Mouse (Mus musculus): ENCODE data around the gene Spaar. TPM values are rescaled to one million over a fixed set of nuclear protein-coding genes. Genes with fewer than 3 reads are reported as not detected.
A peak's percentile ranks its signal among the peaks of the same experiment; 100 is the strongest.

Gene Spaar
- polyA plus RNA-seq (2015; fragmentation: Nextera tagmentation; extraction: Ambion mirVana): 0.02 and 0.04 TPM in 2 replicates

GRCm38 (mm10) chr4:43729794-43730550 lies at the start of gene Spaar:
Gene Spaar (plus strand): TSS chr4:43730034.
- Histone ChIP-seq H3K9ac (ENCODE audit: low read depth, low read length) (no peak within 1 kb of the TSS), H3K4me1 (ENCODE audit: control insufficient read depth, low read depth, low read length) (peaks cover 6% of the 10 kb centered on the region), H3K4me3 (ENCODE audit: low read depth, low read length) (no peak within 1 kb of the TSS), H3K27ac (ENCODE audit: low read length) (peak within 1 kb of the TSS; percentile 15; the same call in 1 of the 2 replicates), H3K36me3 (ENCODE audit: control insufficient read depth, insufficient read depth) (no peaks in the 10 kb centered on the region), H3K27me3 (ENCODE audit: control insufficient read depth, insufficient read depth, low read depth, low read length) (no peaks in the 10 kb centered on the region), H3K4me2 (ENCODE audit: low read depth, low read length) (no peak within 1 kb of the TSS), H3K9me3 (replicated peaks; ENCODE audit: control insufficient read depth, low read length) (no peaks in the 10 kb centered on the region)
- ATAC-seq (ENCODE audit: low read depth): no peak
- WGBS (ENCODE audit: insufficient replicate concordance): 23% methylated on average over 14 of the region's 14 CpGs

GRCm38 (mm10) chr4:43690021-43690420 lies 39.8 kb upstream of the Spaar start:
- 89% methylated on average over 17 of the region's 17 CpGs for WGBS (ENCODE audit: insufficient replicate concordance)
- ATAC-seq (ENCODE audit: low read depth): no peak
- H3K27me3 ChIP-seq (ENCODE audit: control insufficient read depth, insufficient read depth, low read depth, low read length): no peaks in the 10 kb centered on the region
- H3K4me2 ChIP-seq (ENCODE audit: low read depth, low read length): no peak overlapping the region
- peaks cover 9% of the 10 kb centered on the region for H3K4me1 ChIP-seq (ENCODE audit: control insufficient read depth, low read depth, low read length)
- no peak overlapping the region for H3K27ac ChIP-seq (ENCODE audit: low read length)
- no peaks in the 10 kb centered on the region for H3K9me3 ChIP-seq (replicated peaks; ENCODE audit: control insufficient read depth, low read length)
- no peak overlapping the region for H3K4me3 ChIP-seq (ENCODE audit: low read depth, low read length)
- no peaks in the 10 kb centered on the region for H3K36me3 ChIP-seq (ENCODE audit: control insufficient read depth, insufficient read depth)
- H3K9ac ChIP-seq (ENCODE audit: low read depth, low read length): no peak overlapping the region

DNA sequence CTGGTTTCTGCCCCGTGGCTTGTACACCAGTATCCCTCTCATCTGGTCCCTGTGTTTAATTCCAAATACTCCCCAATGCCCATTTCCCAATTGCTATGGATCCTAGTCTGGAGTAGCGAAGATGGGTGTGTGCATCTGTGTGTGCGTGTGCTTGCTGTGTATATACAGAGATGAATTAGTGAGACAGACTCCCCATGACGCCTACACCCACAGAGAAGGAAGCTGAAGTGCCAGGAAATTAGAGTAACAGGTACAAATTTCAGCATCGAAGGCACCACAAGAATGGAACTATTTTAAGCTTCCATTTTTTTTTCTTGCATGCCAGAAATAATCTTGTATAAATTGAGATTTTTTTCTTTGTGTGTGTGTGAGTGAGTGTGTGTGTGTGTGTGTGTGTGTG lies 38.8 kb upstream of the Spaar start:
- H3K4me1 ChIP-seq (ENCODE audit: control insufficient read depth, low read depth, low read length): peaks cover 12% of the 10 kb centered on the region
- no peaks in the 10 kb centered on the region for H3K27me3 ChIP-seq (ENCODE audit: control insufficient read depth, insufficient read depth, low read depth, low read length)
- H3K9ac ChIP-seq (ENCODE audit: low read depth, low read length): no peak overlapping the region
- ATAC-seq (ENCODE audit: low read depth): no peak
- H3K9me3 ChIP-seq (replicated peaks; ENCODE audit: control insufficient read depth, low read length): no peaks in the 10 kb centered on the region
- no peaks in the 10 kb centered on the region for H3K36me3 ChIP-seq (ENCODE audit: control insufficient read depth, insufficient read depth)
- H3K4me3 ChIP-seq (ENCODE audit: low read depth, low read length): no peak overlapping the region
- no peak overlapping the region for H3K27ac ChIP-seq (ENCODE audit: low read length)
- no peak overlapping the region for H3K4me2 ChIP-seq (ENCODE audit: low read depth, low read length)
- 54% methylated on average over 5 of the region's 5 CpGs for WGBS (ENCODE audit: insufficient replicate concordance)

GRCm38 (mm10) chr4:43693806-43694241 lies 36.0 kb upstream of the Spaar start:
- H3K27me3 ChIP-seq (ENCODE audit: control insufficient read depth, insufficient read depth, low read depth, low read length): no peaks in the 10 kb centered on the region
- no peak overlapping the region for H3K4me3 ChIP-seq (ENCODE audit: low read depth, low read length)
- no peak overlapping the region for H3K4me2 ChIP-seq (ENCODE audit: low read depth, low read length)
- ATAC-seq (ENCODE audit: low read depth): peak; percentile 39
- WGBS (ENCODE audit: insufficient replicate concordance): 21% methylated on average over 5 of the region's 5 CpGs
- H3K36me3 ChIP-seq (ENCODE audit: control insufficient read depth, insufficient read depth): no peaks in the 10 kb centered on the region
- no peak overlapping the region for H3K9ac ChIP-seq (ENCODE audit: low read depth, low read length)
- no peak overlapping the region for H3K27ac ChIP-seq (ENCODE audit: low read length)
- peaks cover 12% of the 10 kb centered on the region for H3K4me1 ChIP-seq (ENCODE audit: control insufficient read depth, low read depth, low read length)
- no peaks in the 10 kb centered on the region for H3K9me3 ChIP-seq (replicated peaks; ENCODE audit: control insufficient read depth, low read length)

GRCm38 (mm10) chr4:43694439-43695248 lies 35.2 kb upstream of the Spaar start:
- Histone ChIP-seq H3K36me3 (ENCODE audit: control insufficient read depth, insufficient read depth) (no peaks in the 10 kb centered on the region), H3K27me3 (ENCODE audit: control insufficient read depth, insufficient read depth, low read depth, low read length) (no peaks in the 10 kb centered on the region), H3K4me3 (ENCODE audit: low read depth, low read length) (no peak overlapping the region), H3K27ac (ENCODE audit: low read length) (no peak overlapping the region), H3K9ac (ENCODE audit: low read depth, low read length) (no peak overlapping the region), H3K4me2 (ENCODE audit: low read depth, low read length) (no peak overlapping the region), H3K4me1 (ENCODE audit: control insufficient read depth, low read depth, low read length) (peaks cover 12% of the 10 kb centered on the region), H3K9me3 (replicated peaks; ENCODE audit: control insufficient read depth, low read length) (no peaks in the 10 kb centered on the region)
- ATAC-seq (ENCODE audit: low read depth): no peak
- WGBS (ENCODE audit: insufficient replicate concordance): 35% methylated on average over 1 of the region's 1 CpGs

- 29% methylated on average over 9 of the region's 9 CpGs for WGBS (ENCODE audit: insufficient replicate concordance)
- Histone ChIP-seq H3K27ac (ENCODE audit: low read length) (no peak overlapping the region), H3K9ac (ENCODE audit: low read depth, low read length) (no peak overlapping the region), H3K4me2 (ENCODE audit: low read depth, low read length) (no peak overlapping the region), H3K27me3 (ENCODE audit: control insufficient read depth, insufficient read depth, low read depth, low read length) (no peaks in the 10 kb centered on the region), H3K4me3 (ENCODE audit: low read depth, low read length) (no peak overlapping the region), H3K4me1 (ENCODE audit: control insufficient read depth, low read depth, low read length) (peaks cover 12% of the 10 kb centered on the region), H3K36me3 (ENCODE audit: control insufficient read depth, insufficient read depth) (no peaks in the 10 kb centered on the region), H3K9me3 (replicated peaks; ENCODE audit: control insufficient read depth, low read length) (no peaks in the 10 kb centered on the region)
- no peak for ATAC-seq (ENCODE audit: low read depth)
Measured at GRCm38 (mm10) chr4:43695249-43695671, 34.6 kb upstream of the Spaar start.

- H3K9me3 ChIP-seq (replicated peaks; ENCODE audit: control insufficient read depth, low read length): no peaks in the 10 kb centered on the region
- H3K4me3 ChIP-seq (ENCODE audit: low read depth, low read length): no peak overlapping the region
- no peak for ATAC-seq (ENCODE audit: low read depth)
- H3K36me3 ChIP-seq (ENCODE audit: control insufficient read depth, insufficient read depth): no peaks in the 10 kb centered on the region
- no peak overlapping the region for H3K4me2 ChIP-seq (ENCODE audit: low read depth, low read length)
- H3K27ac ChIP-seq (ENCODE audit: low read length): no peak overlapping the region
- 80% methylated on average over 13 of the region's 13 CpGs for WGBS (ENCODE audit: insufficient replicate concordance)
- H3K27me3 ChIP-seq (ENCODE audit: control insufficient read depth, insufficient read depth, low read depth, low read length): no peaks in the 10 kb centered on the region
- H3K9ac ChIP-seq (ENCODE audit: low read depth, low read length): no peak overlapping the region
- peaks cover 12% of the 10 kb centered on the region for H3K4me1 ChIP-seq (ENCODE audit: control insufficient read depth, low read depth, low read length)
Measured at GRCm38 (mm10) chr4:43696561-43696960, 33.3 kb upstream of the Spaar start.

GRCm38 (mm10) chr4:43700707-43701106 lies 29.1 kb upstream of the Spaar start, which contains the start of gene Olfr70:
Gene Olfr70 (minus strand): TSS chr4:43700807.
- H3K27me3 ChIP-seq (ENCODE audit: control insufficient read depth, insufficient read depth, low read depth, low read length): no peaks in the 10 kb centered on the region
- H3K9me3 ChIP-seq (replicated peaks; ENCODE audit: control insufficient read depth, low read length): no peaks in the 10 kb centered on the region
- H3K4me3 ChIP-seq (ENCODE audit: low read depth, low read length): no peak within 1 kb of the TSS
- H3K4me2 ChIP-seq (ENCODE audit: low read depth, low read length): no peak within 1 kb of the TSS
- no peak for ATAC-seq (ENCODE audit: low read depth)
- no peaks in the 10 kb centered on the region for H3K36me3 ChIP-seq (ENCODE audit: control insufficient read depth, insufficient read depth)
- H3K27ac ChIP-seq (ENCODE audit: low read length): no peak within 1 kb of the TSS
- no peak within 1 kb of the TSS for H3K9ac ChIP-seq (ENCODE audit: low read depth, low read length)
- H3K4me1 ChIP-seq (ENCODE audit: control insufficient read depth, low read depth, low read length): no peaks in the 10 kb centered on the region
- 70% methylated on average over 6 of the region's 6 CpGs for WGBS (ENCODE audit: insufficient replicate concordance)

DNA sequence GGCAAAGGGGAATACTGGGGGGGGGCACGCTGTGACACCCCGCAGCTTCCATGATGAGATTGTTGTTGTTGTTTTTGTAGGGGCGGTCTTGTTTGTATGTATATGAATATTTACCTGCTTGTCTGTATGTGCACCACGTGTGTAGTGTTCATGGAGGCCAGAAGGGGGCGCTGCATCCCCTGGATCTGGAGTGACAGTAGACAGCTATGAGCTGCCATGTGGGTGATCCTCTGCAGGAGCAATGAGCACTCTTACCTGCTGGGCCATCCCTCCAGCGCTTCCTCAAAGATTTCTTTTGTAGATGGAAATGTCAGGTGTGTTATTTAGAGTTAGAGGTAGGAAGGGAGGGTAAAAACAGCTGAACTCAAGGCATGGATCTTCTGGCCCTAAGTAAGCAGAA lies 26.4 kb upstream of the Spaar start:
- Histone ChIP-seq H3K9me3 (replicated peaks; ENCODE audit: control insufficient read depth, low read length) (no peaks in the 10 kb centered on the region), H3K36me3 (ENCODE audit: control insufficient read depth, insufficient read depth) (no peaks in the 10 kb centered on the region), H3K27me3 (ENCODE audit: control insufficient read depth, insufficient read depth, low read depth, low read length) (no peaks in the 10 kb centered on the region), H3K9ac (ENCODE audit: low read depth, low read length) (no peak overlapping the region), H3K4me2 (ENCODE audit: low read depth, low read length) (no peak overlapping the region), H3K4me1 (ENCODE audit: control insufficient read depth, low read depth, low read length) (no peaks in the 10 kb centered on the region), H3K4me3 (ENCODE audit: low read depth, low read length) (no peak overlapping the region), H3K27ac (ENCODE audit: low read length) (no peak overlapping the region)
- 51% methylated on average over 6 of the region's 6 CpGs for WGBS (ENCODE audit: insufficient replicate concordance)
- ATAC-seq (ENCODE audit: low read depth): no peak

Data from liver, embryonic 16.5 days (tissue).